Mouse (Mus musculus): Measurements from ENCODE around the gene Tspan9.

DNA sequence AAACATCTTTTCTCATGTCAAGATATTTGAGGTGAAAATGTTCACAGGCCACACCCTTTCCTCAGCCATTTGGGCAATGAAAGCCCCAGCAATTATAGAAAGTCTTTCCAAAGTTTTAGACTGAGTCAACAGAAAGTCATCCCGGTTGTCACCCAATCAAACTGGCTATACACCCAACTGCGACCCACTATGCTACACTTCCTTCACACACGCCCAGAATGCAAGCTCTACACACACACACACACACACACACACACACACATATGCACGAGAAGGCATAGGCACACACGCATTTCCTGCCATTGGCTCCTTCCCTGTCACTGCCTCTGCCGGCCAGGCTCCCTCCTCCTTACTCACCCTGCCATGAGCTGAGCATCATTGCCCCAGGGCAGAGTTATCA, 99.9 kb downstream of the Tspan9 start:
- TF ChIP-seq CTCF (IDR thresholded peaks at IDR 0.05; ENCODE audit: low read depth) (no peak), EP300 (optimal IDR thresholded peaks at IDR 0.05) (no peak)
